Mouse (Mus musculus) CH12F3 (cell line): ENCODE measurements around the gene Wnk1.

Experiments
- in situ Hi-C: fragments of 300-500 bp; cut with MboI; formaldehyde crosslinking; loops from 2 replicates; pipeline ENCODE4 v1.14.3; 2020; ENCODE audit warnings: low sequenced_read_pairs

Gene Wnk1

GRCm38 (mm10) chr6:120042632-120043220 lies 4.3 kb upstream of the Wnk1 start:
- in situ Hi-C loops = loop anchor here (25.0 kb wide), 1 partner anchor 145 kb away; no protein-coding TSS in a partner anchor

GRCm38 (mm10) chr6:120040557-120040857 lies 2.0 kb upstream of the Wnk1 start:
- in situ Hi-C loops = loop anchor here (25.0 kb wide), 1 partner anchor 147 kb away; no protein-coding TSS in a partner anchor

GRCm38 (mm10) chr6:120039668-120040556 lies 1.4 kb upstream of the Wnk1 start:
- in situ Hi-C loops = loop anchor here (25.0 kb wide), 1 partner anchor 147 kb away; no protein-coding TSS in a partner anchor

GRCm38 (mm10) chr6:120039256-120039563 lies 738 bp upstream of the Wnk1 start:
- in situ Hi-C loops = loop anchor here (25.0 kb wide), 1 partner anchor 148 kb away; no protein-coding TSS in a partner anchor

GRCm38 (mm10) chr6:120037636-120038365 lies 671 bp downstream of the Wnk1 start:
- in situ Hi-C loops = loop anchor here (25.0 kb wide), 1 partner anchor 150 kb away; no protein-coding TSS in a partner anchor

- in situ Hi-C loops = loop anchor here (25.0 kb wide), 1 partner anchor 150 kb away; no protein-coding TSS in a partner anchor
Measured at GRCm38 (mm10) chr6:120037004-120037635, 1.4 kb downstream of the Wnk1 start.

GRCm38 (mm10) chr6:120024577-120024976 lies 13.9 kb downstream of the Wnk1 start:
- in situ Hi-C loops = no loop called here

- in situ Hi-C loops = no loop called here
Measured at GRCm38 (mm10) chr6:120023746-120024145, 14.7 kb downstream of the Wnk1 start.

- in situ Hi-C loops = no loop called here
Measured at GRCm38 (mm10) chr6:120022042-120022441, 16.4 kb downstream of the Wnk1 start.

GRCm38 (mm10) chr6:120019697-120020096 lies 18.8 kb downstream of the Wnk1 start:
- in situ Hi-C loops = no loop called here

GRCm38 (mm10) chr6:120013125-120013524 lies 25.3 kb downstream of the Wnk1 start:
- in situ Hi-C loops = no loop called here

- in situ Hi-C loops = no loop called here
Measured at GRCm38 (mm10) chr6:120011440-120011839, 27.0 kb downstream of the Wnk1 start.

GRCm38 (mm10) chr6:120011001-120011400 lies 27.5 kb downstream of the Wnk1 start:
- in situ Hi-C loops = no loop called here

- in situ Hi-C loops = no loop called here
Measured at GRCm38 (mm10) chr6:120010535-120010934, 27.9 kb downstream of the Wnk1 start.

GRCm38 (mm10) chr6:120001718-120002117 lies 36.8 kb downstream of the Wnk1 start:
- in situ Hi-C loops = no loop called here

GRCm38 (mm10) chr6:119996480-119996879 lies 42.0 kb downstream of the Wnk1 start:
- in situ Hi-C loops = no loop called here

- in situ Hi-C loops = loop anchor here (25.0 kb wide), 2 partner anchors 413 to 437 kb away; partner anchors contain the start of gene Fbxl14
Measured at GRCm38 (mm10) chr6:119924235-119925005, 114.1 kb downstream of the Wnk1 start.

- in situ Hi-C loops = loop anchor here (25.0 kb wide), 1 partner anchor 435 kb away; the partner anchor contains the start of gene Fbxl14
Measured at GRCm38 (mm10) chr6:119922544-119922943, 115.9 kb downstream of the Wnk1 start.

GRCm38 (mm10) chr6:119922136-119922535 lies 116.3 kb downstream of the Wnk1 start:
- in situ Hi-C loops = loop anchor here (25.0 kb wide), 1 partner anchor 435 kb away; the partner anchor contains the start of gene Fbxl14
